Mouse (Mus musculus) neural tube, embryonic 13.5 days (tissue): ENCODE results near the gene Car9. TPM values are rescaled to one million over a fixed set of nuclear protein-coding genes. Genes with fewer than 3 reads are reported as not detected.
"Not testable (repeated sequence)": the region's sequence is repeated elsewhere in the genome, so short reads cannot be mapped to it uniquely, and the experiment has no call there.

Experiments
- ATAC-seq: fragments of 200-750 bp; cut with Nextera tagmentation; 2 replicates; pipeline ENCODE4 v1.8.0; 2017; ENCODE audit warnings: low read depth, mild to moderate bottlenecking, moderate TSS enrichment, moderate library complexity
- H3K27ac ChIP-seq: fragments of 300-500 bp; sonication (generic); replicated peaks from 2 replicates; pipeline ENCODE4 v1.5.1; 2015; ENCODE audit warnings: moderate library complexity, mild to moderate bottlenecking, inconsistent platforms
- H3K27me3 ChIP-seq: fragments of 300-500 bp; sonication (generic); 2 replicates; pipeline ENCODE4 v1.6.1; 2015; ENCODE audit warnings: mild to moderate bottlenecking, inconsistent platforms
- H3K36me3 ChIP-seq: fragments of 300-500 bp; sonication (generic); 2 replicates; pipeline ENCODE4 v1.6.1; 2015; ENCODE audit warnings: mild to moderate bottlenecking, inconsistent platforms
- H3K4me1 ChIP-seq: fragments of 300-500 bp; sonication (generic); replicated peaks from 2 replicates; pipeline ENCODE4 v1.6.1; 2015; ENCODE audit warnings: inconsistent platforms
- H3K4me2 ChIP-seq: fragments of 300-500 bp; sonication (generic); 2 replicates; pipeline ENCODE4 v1.6.1; 2015; ENCODE audit warnings: inconsistent platforms, mild to moderate bottlenecking, moderate library complexity
- H3K4me3 ChIP-seq: fragments of 300-500 bp; sonication (generic); 2 replicates; pipeline ENCODE4 v1.5.1; 2015; ENCODE audit warnings: mild to moderate bottlenecking, inconsistent platforms
- H3K9ac ChIP-seq: fragments of 300-500 bp; sonication (generic); 2 replicates; pipeline ENCODE4 v1.6.1; 2015; ENCODE audit warnings: moderate library complexity, mild to moderate bottlenecking, inconsistent platforms
- H3K9me3 ChIP-seq: fragments of 300-500 bp; sonication (generic); 2 replicates; pipeline ENCODE4 v1.6.1; 2016; ENCODE audit warnings: inconsistent platforms
- WGBS: fragments of 180-500 bp; shearing (Covaris S2); methylation state at CpG from one replicate; pipeline ENCODE4 v1.1.7; 2015; 5-methylcytosine and 5-hydroxymethylcytosine counted together
- polyA plus RNA-seq: library from polyadenylated mRNA; unstranded; fragments of >200 nt; fragmentation: Nextera tagmentation; extraction: Ambion mirVana; gene quantifications from 2 replicates; pipeline ENCODE4 v1.2.1, GENCODE M21; 2015

The Car9 gene
- polyA plus RNA-seq, 1 experiment from 2014 or later: 0.33 TPM

DNA sequence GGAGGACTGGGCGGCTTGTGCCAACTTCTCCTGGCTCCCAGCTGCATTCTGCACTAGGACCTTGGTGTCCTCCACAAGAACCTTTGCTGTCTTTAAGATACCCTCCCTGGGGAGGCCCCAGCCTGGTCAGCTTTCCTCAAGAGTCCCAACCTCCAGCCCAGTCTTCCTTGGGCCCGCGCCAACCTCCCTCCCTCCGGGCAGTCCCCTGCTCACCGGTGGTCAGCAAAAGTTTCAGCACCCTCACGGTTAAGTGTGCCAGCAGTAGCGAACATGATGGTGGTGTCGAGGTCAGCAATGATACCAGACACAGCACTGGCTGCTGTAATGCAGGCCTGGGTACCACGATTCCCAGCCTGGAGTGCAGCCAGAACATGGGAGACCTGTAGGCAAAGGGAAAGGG lies 29.3 kb downstream of the Car9 start:
- no peaks in the 10 kb centered on the region for H3K9me3 ChIP-seq
- H3K4me2 ChIP-seq: no peak overlapping the region
- no peaks in the 10 kb centered on the region for H3K4me1 ChIP-seq
- no peak overlapping the region for H3K27ac ChIP-seq
- H3K4me3 ChIP-seq: no peak overlapping the region
- H3K9ac ChIP-seq: no peak overlapping the region
- 96% methylated on average over 9 of the region's 9 CpGs for WGBS
- no peak for ATAC-seq
- peaks cover 99% of the 10 kb centered on the region for H3K36me3 ChIP-seq
- H3K27me3 ChIP-seq: no peaks in the 10 kb centered on the region

DNA sequence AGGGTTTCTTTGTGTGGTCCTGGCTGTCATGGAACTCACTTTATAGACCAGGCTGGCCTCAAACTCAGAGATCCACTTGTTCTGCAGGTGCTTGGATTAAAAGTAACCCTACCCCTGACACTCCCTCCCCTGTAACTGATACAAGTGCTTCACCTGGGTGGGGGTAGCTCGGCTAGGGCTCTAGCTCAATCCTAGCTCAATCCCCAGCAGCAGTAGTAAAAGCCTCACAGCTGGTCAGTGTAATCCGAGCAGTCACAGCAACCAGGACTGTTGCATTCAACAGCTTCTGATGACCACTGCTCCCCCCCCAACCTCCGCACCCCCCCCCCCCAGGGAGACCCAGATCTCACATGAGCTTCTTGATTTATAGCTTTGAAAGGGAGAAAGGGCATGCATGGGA lies 35.3 kb downstream of the Car9 start:
- no peak for ATAC-seq
- Histone ChIP-seq H3K27ac (no peak overlapping the region), H3K4me3 (no peak overlapping the region), H3K36me3 (peaks cover 99% of the 10 kb centered on the region), H3K9me3 (no peaks in the 10 kb centered on the region), H3K9ac (no peak overlapping the region), H3K27me3 (no peaks in the 10 kb centered on the region), H3K4me2 (no peak overlapping the region), H3K4me1 (no peaks in the 10 kb centered on the region)
- 70% methylated on average over 3 of the region's 3 CpGs for WGBS

- Histone ChIP-seq H3K27me3 (no peaks in the 10 kb centered on the region), H3K9me3 (no peaks in the 10 kb centered on the region), H3K36me3 (peaks cover 99% of the 10 kb centered on the region), H3K4me3 (no peak overlapping the region), H3K4me2 (no peak overlapping the region), H3K27ac (no peak overlapping the region), H3K4me1 (no peaks in the 10 kb centered on the region), H3K9ac (no peak overlapping the region)
- WGBS: 92% methylated on average over 12 of the region's 12 CpGs
- ATAC-seq: no peak
Observed at GRCm38 (mm10) chr4:43546375-43547047, 39.7 kb downstream of the Car9 start.

GRCm38 (mm10) chr4:43547160-43547559 lies 40.4 kb downstream of the Car9 start:
- no peak for ATAC-seq
- Histone ChIP-seq H3K4me1 (no peaks in the 10 kb centered on the region), H3K9me3 (no peaks in the 10 kb centered on the region), H3K27me3 (no peaks in the 10 kb centered on the region), H3K4me2 (no peak overlapping the region), H3K36me3 (peaks cover 99% of the 10 kb centered on the region), H3K9ac (no peak overlapping the region), H3K4me3 (no peak overlapping the region), H3K27ac (no peak overlapping the region)
- 94% methylated on average over 8 of the region's 8 CpGs for WGBS

DNA sequence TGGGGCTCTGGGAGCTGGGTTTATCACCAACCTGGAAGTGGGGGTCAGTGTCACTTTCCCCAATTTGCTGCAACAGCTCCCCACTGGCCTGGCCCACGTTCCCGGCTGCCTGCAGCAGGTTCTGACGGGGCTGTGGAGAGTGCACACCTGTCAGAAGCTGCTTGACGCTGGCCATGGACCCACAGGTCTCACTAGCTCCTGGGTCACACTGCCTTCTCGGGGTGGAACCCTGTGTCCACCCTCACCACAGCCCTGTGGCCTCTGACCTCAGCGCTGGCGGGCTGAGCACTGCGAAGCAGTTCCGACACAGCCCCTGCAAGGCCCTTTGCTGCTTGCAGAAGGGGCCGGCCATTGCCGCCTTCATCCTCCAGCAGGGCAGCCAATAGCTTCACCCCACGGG lies 42.3 kb downstream of the Car9 start:
- ATAC-seq: no peak
- Histone ChIP-seq H3K4me2 (no peak overlapping the region), H3K9me3 (no peaks in the 10 kb centered on the region), H3K27ac (no peak overlapping the region), H3K36me3 (peaks cover 99% of the 10 kb centered on the region), H3K4me1 (no peaks in the 10 kb centered on the region), H3K27me3 (no peaks in the 10 kb centered on the region), H3K9ac (no peak overlapping the region), H3K4me3 (no peak overlapping the region)
- WGBS: 93% methylated on average over 12 of the region's 12 CpGs

- ATAC-seq: not testable (repeated sequence)
Observed at GRCm38 (mm10) chr4:43551854-43552253, 45.1 kb downstream of the Car9 start.

GRCm38 (mm10) chr4:43552437-43552836 lies 45.7 kb downstream of the Car9 start:
- Histone ChIP-seq H3K27ac (no peak overlapping the region), H3K4me3 (no peak overlapping the region), H3K4me2 (no peak overlapping the region), H3K27me3 (no peaks in the 10 kb centered on the region), H3K9ac (no peak overlapping the region), H3K36me3 (peaks cover 97% of the 10 kb centered on the region), H3K4me1 (peaks cover 5% of the 10 kb centered on the region; the same call in 1 of the 2 replicates), H3K9me3 (no peaks in the 10 kb centered on the region)
- 52% methylated on average over 5 of the region's 5 CpGs for WGBS
- ATAC-seq: no peak

More at GRCm38 (mm10) chr4:43551854-43552253, 45.1 kb downstream of the Car9 start:
- not testable (repeated sequence) for H3K27me3 ChIP-seq, H3K9ac ChIP-seq, H3K9me3 ChIP-seq, H3K4me1 ChIP-seq, H3K4me3 ChIP-seq, H3K27ac ChIP-seq, H3K4me2 ChIP-seq
- WGBS: 89% methylated on average over 6 of the region's 6 CpGs
- H3K36me3 ChIP-seq: peaks cover 99% of the 10 kb centered on the region

- no peak overlapping the region for H3K27ac ChIP-seq
- no peaks in the 10 kb centered on the region for H3K9me3 ChIP-seq
- H3K27me3 ChIP-seq: no peaks in the 10 kb centered on the region
- peaks cover 83% of the 10 kb centered on the region for H3K36me3 ChIP-seq
- no peak overlapping the region for H3K9ac ChIP-seq
- H3K4me3 ChIP-seq: no peak overlapping the region
- no peak overlapping the region for H3K4me2 ChIP-seq
- no peak for ATAC-seq
- H3K4me1 ChIP-seq: peaks cover 20% of the 10 kb centered on the region
Observed at GRCm38 (mm10) chr4:43553891-43554290, 47.1 kb downstream of the Car9 start.

DNA sequence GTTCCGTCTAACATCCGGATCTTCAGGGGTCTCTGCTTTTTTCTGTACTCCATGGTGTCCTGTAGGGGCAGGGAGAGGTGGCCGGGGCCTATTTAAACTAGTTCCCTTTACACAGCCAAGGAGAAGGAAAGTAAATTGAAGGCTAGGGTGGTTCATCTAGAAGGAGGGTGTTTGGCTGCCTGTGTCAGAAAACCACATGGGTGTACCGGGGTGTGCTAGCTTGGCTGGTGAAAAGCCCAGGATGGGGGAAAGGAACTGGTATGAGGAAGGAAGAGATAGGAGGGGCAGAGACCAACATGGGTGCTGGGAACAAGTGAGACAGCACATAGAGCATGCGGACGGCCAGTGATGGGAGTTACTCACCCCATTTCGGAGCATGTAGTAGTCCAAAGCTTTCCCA lies 49.2 kb downstream of the Car9 start:
- H3K4me3 ChIP-seq: no peak overlapping the region
- no peak overlapping the region for H3K27ac ChIP-seq
- H3K4me1 ChIP-seq: peaks cover 40% of the 10 kb centered on the region
- 94% methylated on average over 7 of the region's 7 CpGs for WGBS
- H3K9ac ChIP-seq: no peak overlapping the region
- ATAC-seq: no peak
- H3K27me3 ChIP-seq: no peaks in the 10 kb centered on the region
- H3K4me2 ChIP-seq: no peak overlapping the region
- peaks cover 62% of the 10 kb centered on the region for H3K36me3 ChIP-seq
- H3K9me3 ChIP-seq: no peaks in the 10 kb centered on the region

GRCm38 (mm10) chr4:43558028-43558630 lies 51.4 kb downstream of the Car9 start:
- H3K27me3 ChIP-seq: no peaks in the 10 kb centered on the region

GRCm38 (mm10) chr4:43558631-43559356 lies 52.0 kb downstream of the Car9 start:
- ATAC-seq: no peak
- Histone ChIP-seq H3K9ac (peak overlapping the region; percentile 52), H3K27me3 (no peaks in the 10 kb centered on the region), H3K4me3 (peak overlapping the region; percentile 2; the same call in 1 of the 2 replicates), H3K27ac (peak overlapping the region; percentile 42), H3K9me3 (no peaks in the 10 kb centered on the region), H3K4me1 (peaks cover 56% of the 10 kb centered on the region), H3K4me2 (peak overlapping the region; percentile 26), H3K36me3 (peaks cover 35% of the 10 kb centered on the region)
- 25% methylated on average over 13 of the region's 13 CpGs for WGBS

More at GRCm38 (mm10) chr4:43558028-43558630, 51.4 kb downstream of the Car9 start:
- Histone ChIP-seq H3K4me2 (peak overlapping the region; percentile 26), H3K4me3 (no peak overlapping the region), H3K27ac (0 out of 2 replicates have a peak overlapping the region, but pooled peaks have one; percentile 42), H3K4me1 (peaks cover 49% of the 10 kb centered on the region), H3K9me3 (no peaks in the 10 kb centered on the region), H3K9ac (peak overlapping the region; percentile 52), H3K36me3 (peaks cover 42% of the 10 kb centered on the region)
- no peak for ATAC-seq
- WGBS: 42% methylated on average over 5 of the region's 5 CpGs

DNA sequence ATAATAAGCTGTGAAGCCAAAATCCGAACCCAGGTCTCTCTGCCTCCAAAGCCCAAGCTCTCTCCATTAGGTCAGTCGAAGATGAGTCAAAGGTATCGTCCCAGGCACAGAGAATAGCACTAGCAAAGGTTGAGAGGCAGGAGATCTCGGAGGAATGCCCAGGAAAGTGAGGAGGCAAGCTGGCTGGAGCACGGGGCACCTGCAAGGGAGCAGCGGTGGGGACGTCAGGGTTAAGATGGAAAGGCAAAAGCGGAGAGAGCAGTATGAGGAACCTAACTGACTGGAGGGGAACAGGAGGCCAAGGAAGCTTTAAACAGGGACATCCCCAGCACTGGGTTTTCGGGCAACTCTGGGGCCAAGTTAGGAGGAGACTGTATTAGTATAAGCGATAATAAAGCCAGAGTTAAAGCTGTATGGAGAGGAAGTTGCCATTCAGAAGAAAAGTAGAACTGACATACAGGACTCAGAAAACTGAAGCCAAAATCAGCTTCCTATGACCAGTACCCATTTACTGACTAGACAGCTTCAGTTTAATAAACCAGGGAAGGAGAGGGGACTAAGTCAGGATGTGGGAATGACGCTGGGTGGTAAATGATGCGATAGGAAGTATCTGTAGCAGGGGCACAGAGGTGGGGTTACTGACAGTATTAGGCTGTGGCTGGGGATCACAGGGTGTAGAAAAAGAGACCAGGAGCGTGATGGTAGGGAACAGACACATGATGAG lies 52.9 kb downstream of the Car9 start:
- H3K4me1 ChIP-seq: peaks cover 61% of the 10 kb centered on the region
- H3K36me3 ChIP-seq: peaks cover 31% of the 10 kb centered on the region
- H3K27ac ChIP-seq: no peak overlapping the region
- H3K9me3 ChIP-seq: no peaks in the 10 kb centered on the region
- no peak for ATAC-seq
- peak overlapping the region; percentile 94 for H3K9ac ChIP-seq
- H3K4me2 ChIP-seq: peak overlapping the region; percentile 91
- H3K4me3 ChIP-seq: peak overlapping the region; percentile 84; the same call in 1 of the 2 replicates
- 81% methylated on average over 13 of the region's 13 CpGs for WGBS
- no peaks in the 10 kb centered on the region for H3K27me3 ChIP-seq
